Mouse (Mus musculus): Measurements from ENCODE around the gene Gsta2. TPM values are rescaled to one million over a fixed set of nuclear protein-coding genes. Genes with fewer than 3 reads are reported as not detected.

Gene Gsta2
- polyA plus RNA-seq, 1 experiment from 2014 or later: not detected

Other genes with a start within 250 kb of the Gsta2 start
- gene Fbxo9, start 246.7 kb downstream of the Gsta2 start, polyA plus RNA-seq (2014; fragmentation: Nextera tagmentation; extraction: Ambion mirVana): 66.6 and 71.2 TPM in 2 replicates
- gene Ick, start 246.6 kb downstream of the Gsta2 start, polyA plus RNA-seq (2014; fragmentation: Nextera tagmentation; extraction: Ambion mirVana): 41.3 and 46.2 TPM in 2 replicates
- 11.1 and 15.5 TPM in 2 replicates for gene Gsta4, start 173.0 kb downstream of the Gsta2 start, polyA plus RNA-seq (2014; fragmentation: Nextera tagmentation; extraction: Ambion mirVana)
- not detected in 2 replicates for gene Gsta1, start 125.1 kb downstream of the Gsta2 start, polyA plus RNA-seq (2014; fragmentation: Nextera tagmentation; extraction: Ambion mirVana)
- not detected in 2 replicates for gene Gm3776, start 98.7 kb downstream of the Gsta2 start, polyA plus RNA-seq (2014; fragmentation: Nextera tagmentation; extraction: Ambion mirVana)
- gene Gm10639, start 65.9 kb downstream of the Gsta2 start, polyA plus RNA-seq (2014; fragmentation: Nextera tagmentation; extraction: Ambion mirVana): not detected in 2 replicates
- gene Omt2a, start 41.0 kb downstream of the Gsta2 start, polyA plus RNA-seq (2014; fragmentation: Nextera tagmentation; extraction: Ambion mirVana): not detected in 2 replicates
- not detected in 2 replicates for gene Omt2b, start 28.2 kb downstream of the Gsta2 start, polyA plus RNA-seq (2014; fragmentation: Nextera tagmentation; extraction: Ambion mirVana)
- gene Dppa5a, start 12.4 kb upstream of the Gsta2 start, polyA plus RNA-seq (2014; fragmentation: Nextera tagmentation; extraction: Ambion mirVana): 5.1 and 5.9 TPM in 2 replicates
- 6.6 and 6.8 TPM in 2 replicates for gene Ooep, start 22.9 kb upstream of the Gsta2 start, polyA plus RNA-seq (2014; fragmentation: Nextera tagmentation; extraction: Ambion mirVana)
- 0.35 and 0.53 TPM in 2 replicates for gene Ddx43, start 40.0 kb upstream of the Gsta2 start, polyA plus RNA-seq (2014; fragmentation: Nextera tagmentation; extraction: Ambion mirVana)
- gene Cgas, start 87.4 kb upstream of the Gsta2 start, polyA plus RNA-seq (2014; fragmentation: Nextera tagmentation; extraction: Ambion mirVana): 0.28 and 0.58 TPM in 2 replicates
- gene Mto1, start 92.4 kb upstream of the Gsta2 start, polyA plus RNA-seq (2014; fragmentation: Nextera tagmentation; extraction: Ambion mirVana): 22.3 and 27.4 TPM in 2 replicates
- 0.92 and 1.4 TPM in 2 replicates for gene Gm17324, start 93.0 kb upstream of the Gsta2 start, polyA plus RNA-seq (2014; fragmentation: Nextera tagmentation; extraction: Ambion mirVana)
- gene Eef1a1, start 133.4 kb upstream of the Gsta2 start, polyA plus RNA-seq (2014; fragmentation: Nextera tagmentation; extraction: Ambion mirVana): 3,788 and 4,401 TPM in 2 replicates
- gene Slc17a5, start 232.3 kb upstream of the Gsta2 start, polyA plus RNA-seq (2014; fragmentation: Nextera tagmentation; extraction: Ambion mirVana): 13.7 and 16.9 TPM in 2 replicates

All from midbrain, embryonic 14.5 days (tissue).